Mouse (Mus musculus): ENCODE results near the gene H3f3a.

Gene H3f3a

GRCm38 (mm10) chr1:180821101-180821500 lies 7.4 kb upstream of the H3f3a start:
- no peak for DNase-seq

GRCm38 (mm10) chr1:180818000-180818399 lies 4.3 kb upstream of the H3f3a start:
- no peak for DNase-seq

- DNase-seq = peak; percentile 40
Observed at GRCm38 (mm10) chr1:180815371-180816024, 1.8 kb upstream of the H3f3a start.

- peak; percentile 97 for DNase-seq
Observed at GRCm38 (mm10) chr1:180813409-180813884, 296 bp downstream of the H3f3a start.

- DNase-seq = peak; percentile 64
Observed at GRCm38 (mm10) chr1:180812463-180813408, 1.0 kb downstream of the H3f3a start.

- DNase-seq = no peak
Observed at GRCm38 (mm10) chr1:180811596-180812462, 1.9 kb downstream of the H3f3a start.

GRCm38 (mm10) chr1:180810976-180811375 lies 2.8 kb downstream of the H3f3a start:
- DNase-seq = peak; percentile 47

GRCm38 (mm10) chr1:180808831-180809230 lies 4.9 kb downstream of the H3f3a start:
- DNase-seq = no peak

GRCm38 (mm10) chr1:180803881-180804280 lies 9.9 kb downstream of the H3f3a start:
- no peak for DNase-seq

GRCm38 (mm10) chr1:180801466-180801994 lies 12.2 kb downstream of the H3f3a start:
- no peak for DNase-seq

- DNase-seq = no peak
Observed at GRCm38 (mm10) chr1:180800814-180801213, 12.9 kb downstream of the H3f3a start.

GRCm38 (mm10) chr1:180800022-180800421 lies 13.7 kb downstream of the H3f3a start:
- DNase-seq = no peak

GRCm38 (mm10) chr1:180799253-180799652 lies 14.5 kb downstream of the H3f3a start:
- no peak for DNase-seq

- peak; percentile 54 for DNase-seq
Observed at GRCm38 (mm10) chr1:180798660-180799059, 15.1 kb downstream of the H3f3a start.

- DNase-seq = peak; percentile 89
Observed at GRCm38 (mm10) chr1:180794170-180794569, 19.6 kb downstream of the H3f3a start.

- no peak for DNase-seq
Observed at GRCm38 (mm10) chr1:180793445-180794117, 20.2 kb downstream of the H3f3a start.

- no peak for DNase-seq
Observed at GRCm38 (mm10) chr1:180792814-180793213, 20.9 kb downstream of the H3f3a start.

- DNase-seq = no peak
Observed at GRCm38 (mm10) chr1:180791821-180792480, 21.8 kb downstream of the H3f3a start.

- DNase-seq = peak; percentile 68
Observed at GRCm38 (mm10) chr1:180783580-180783928, 30.2 kb downstream of the H3f3a start.

- DNase-seq = peak; percentile 55
Observed at GRCm38 (mm10) chr1:180782906-180783579, 30.7 kb downstream of the H3f3a start.

- DNase-seq = no peak
Observed at GRCm38 (mm10) chr1:180781250-180781649, 32.5 kb downstream of the H3f3a start.
